Mouse (Mus musculus) lung, embryonic 15.5 days (tissue): ENCODE measurements at regions not wholly inside any gene's neighbourhood (a gene's known extent, or its start where the extent isn't known, plus 50 kb on each side); places are given as distances from the start of the nearest gene placed in this dataset.

Source experiments
- ATAC-seq: fragments of 200-750 bp; cut with Nextera tagmentation; 2 replicates; pipeline ENCODE4 v1.8.0; 2017; ENCODE audit warnings: moderate number of reproducible peaks, borderline replicate concordance; ENCODE audit not compliant: low FRiP score, low TSS enrichment; ENCODE audit errors: extremely low read depth
- H3K27ac ChIP-seq: fragments of 300-500 bp; sonication (generic); 2 replicates; pipeline ENCODE4 v1.5.1; 2015; ENCODE audit warnings: moderate library complexity, mild to moderate bottlenecking, inconsistent platforms
- H3K27me3 ChIP-seq: fragments of 300-500 bp; sonication (generic); 2 replicates; pipeline ENCODE4 v1.6.1; 2015; ENCODE audit warnings: inconsistent platforms
- H3K36me3 ChIP-seq: fragments of 300-500 bp; sonication (generic); 2 replicates; pipeline ENCODE4 v1.6.1; 2015; ENCODE audit warnings: inconsistent platforms
- H3K4me1 ChIP-seq: fragments of 300-500 bp; sonication (generic); 2 replicates; pipeline ENCODE4 v1.6.1; 2015; ENCODE audit warnings: inconsistent platforms
- H3K4me2 ChIP-seq: fragments of 300-500 bp; sonication (generic); 2 replicates; pipeline ENCODE4 v1.6.1; 2015; ENCODE audit warnings: inconsistent platforms, mild to moderate bottlenecking, moderate library complexity
- H3K4me3 ChIP-seq: fragments of 300-500 bp; sonication (generic); 2 replicates; pipeline ENCODE4 v1.5.1; 2015; ENCODE audit warnings: mild to moderate bottlenecking, inconsistent platforms
- H3K9ac ChIP-seq: fragments of 300-500 bp; sonication (generic); 2 replicates; pipeline ENCODE4 v1.6.1; 2015; ENCODE audit warnings: inconsistent platforms
- H3K9me3 ChIP-seq: fragments of 300-500 bp; sonication (generic); 2 replicates; pipeline ENCODE4 v1.6.1; 2016; ENCODE audit warnings: inconsistent platforms
- WGBS: fragments of 180-500 bp; shearing (Covaris S2); methylation state at CpG from one replicate; pipeline ENCODE4 v1.1.7; 2015; 5-methylcytosine and 5-hydroxymethylcytosine counted together

DNA sequence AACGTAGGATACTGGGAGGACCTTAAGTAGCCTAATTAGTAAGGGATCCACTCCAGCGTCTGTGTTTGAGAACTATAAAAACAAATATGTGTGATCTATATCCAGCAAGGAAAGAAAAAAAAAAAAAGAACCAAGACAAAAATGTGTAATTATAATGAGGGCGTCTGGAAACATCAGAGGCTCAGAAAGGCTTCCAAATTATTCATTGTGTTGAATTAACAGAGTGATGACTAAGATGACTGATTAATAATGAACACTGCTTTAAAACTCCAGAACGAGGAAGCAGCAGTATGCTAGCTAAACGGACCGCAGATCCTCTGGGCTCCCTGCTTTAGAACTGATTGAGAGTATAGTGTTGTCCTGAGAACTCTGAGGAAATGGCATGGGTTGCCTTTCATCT, 421.0 kb downstream of the Sorl1 start:
- Histone ChIP-seq H3K9ac (no peak overlapping the region), H3K27me3 (peaks cover 48% of the 10 kb centered on the region), H3K4me3 (no peak overlapping the region), H3K27ac (no peak overlapping the region), H3K4me1 (peaks cover 33% of the 10 kb centered on the region), H3K4me2 (no peak overlapping the region), H3K36me3 (no peaks in the 10 kb centered on the region), H3K9me3 (no peaks in the 10 kb centered on the region)
- 50% methylated on average over 6 of the region's 6 CpGs for WGBS
- no peak for ATAC-seq

DNA sequence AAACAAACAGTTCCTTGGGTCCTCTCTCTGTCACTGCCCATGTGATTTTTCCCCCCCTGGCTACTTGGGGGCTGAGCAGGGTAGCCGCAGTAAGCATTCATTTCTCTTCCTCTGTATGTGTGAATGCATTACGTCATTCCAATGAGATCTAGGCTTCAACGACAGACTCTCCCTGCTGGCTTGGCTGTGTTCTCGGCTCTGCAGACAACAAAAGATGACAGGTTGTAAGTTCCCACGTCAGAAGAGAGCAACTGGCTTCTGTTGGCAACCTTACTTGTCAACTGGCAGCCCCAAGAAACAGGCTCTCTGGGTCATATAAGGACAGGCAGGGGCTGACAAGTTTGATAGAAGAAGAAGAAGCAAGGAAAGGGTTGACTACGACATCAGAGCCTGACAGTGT, 423.4 kb downstream of the Sorl1 start:
- H3K9ac ChIP-seq, result no peak overlapping the region
- H3K4me3 ChIP-seq, result no peak overlapping the region
- ATAC-seq, result no peak
- no peak overlapping the region for H3K27ac ChIP-seq
- no peak overlapping the region for H3K4me2 ChIP-seq
- H3K9me3 ChIP-seq, result no peaks in the 10 kb centered on the region
- peaks cover 28% of the 10 kb centered on the region for H3K4me1 ChIP-seq
- WGBS, result 25% methylated on average over 6 of the region's 6 CpGs
- no peaks in the 10 kb centered on the region for H3K36me3 ChIP-seq
- H3K27me3 ChIP-seq, result peaks cover 39% of the 10 kb centered on the region

- Histone ChIP-seq H3K9me3 (no peaks in the 10 kb centered on the region), H3K4me2 (no peak overlapping the region), H3K4me3 (no peak overlapping the region), H3K27me3 (peaks cover 39% of the 10 kb centered on the region), H3K27ac (no peak overlapping the region), H3K36me3 (no peaks in the 10 kb centered on the region), H3K4me1 (peaks cover 15% of the 10 kb centered on the region), H3K9ac (no peak overlapping the region)
- 67% methylated on average over 4 of the region's 4 CpGs for WGBS
- no peak for ATAC-seq
These were observed 425.1 kb downstream of the Sorl1 start for GRCm38 (mm10) chr9:41699031-41699430.

- WGBS, result 51% methylated on average over 24 of the region's 24 CpGs
- Histone ChIP-seq H3K4me3 (no peak overlapping the region), H3K36me3 (no peaks in the 10 kb centered on the region), H3K4me1 (peaks cover 15% of the 10 kb centered on the region), H3K27ac (no peak overlapping the region), H3K27me3 (peaks cover 30% of the 10 kb centered on the region), H3K9ac (no peak overlapping the region), H3K9me3 (no peaks in the 10 kb centered on the region), H3K4me2 (no peak overlapping the region)
- no peak for ATAC-seq
These were observed 426.3 kb downstream of the Sorl1 start for GRCm38 (mm10) chr9:41697611-41698467.

DNA sequence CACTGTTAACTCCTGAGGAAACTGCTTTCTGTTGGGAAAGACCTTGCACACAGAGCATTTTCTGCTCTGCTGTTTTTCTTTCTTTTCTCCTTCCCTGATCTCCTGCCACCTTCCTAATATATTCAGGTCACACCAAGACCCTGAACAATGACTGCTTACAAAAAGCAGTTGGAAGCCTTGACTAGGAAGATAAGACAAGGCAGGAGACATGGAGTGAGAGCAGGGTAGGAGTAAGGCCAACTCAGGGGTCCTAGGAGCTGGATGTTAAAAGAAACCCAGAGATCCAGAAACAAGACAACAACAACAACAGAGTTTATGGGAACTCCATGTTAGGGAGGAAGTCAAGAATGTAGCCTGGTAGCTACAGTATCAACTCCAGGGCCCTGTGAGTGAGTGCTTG, 426.9 kb downstream of the Sorl1 start:
- H3K9ac ChIP-seq, result no peak overlapping the region
- no peak overlapping the region for H3K4me3 ChIP-seq
- H3K27me3 ChIP-seq, result peaks cover 29% of the 10 kb centered on the region
- H3K4me2 ChIP-seq, result no peak overlapping the region
- ATAC-seq, result no peak
- peaks cover 15% of the 10 kb centered on the region for H3K4me1 ChIP-seq
- H3K27ac ChIP-seq, result no peak overlapping the region
- H3K9me3 ChIP-seq, result no peaks in the 10 kb centered on the region
- no peaks in the 10 kb centered on the region for H3K36me3 ChIP-seq

DNA sequence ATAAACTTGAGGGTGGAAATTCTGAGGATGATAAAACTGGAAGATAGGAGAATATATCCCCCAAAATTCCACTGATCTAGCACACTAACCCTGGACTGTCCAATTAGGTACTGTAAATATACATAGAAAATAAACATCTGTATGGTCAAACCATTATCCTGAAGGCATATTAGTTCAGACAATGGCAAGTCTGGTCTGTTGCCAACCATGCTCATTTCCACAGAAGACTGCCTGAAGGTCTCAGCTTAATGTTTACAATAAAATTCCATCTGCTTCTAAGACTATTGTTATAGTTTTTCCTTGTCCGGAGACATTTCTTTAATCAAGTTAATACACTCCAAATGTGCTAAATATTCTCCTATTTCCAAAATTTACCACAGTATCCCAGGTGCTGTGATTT, 441.2 kb downstream of the Sorl1 start:
- WGBS, result 33% methylated on average over 1 of the region's 1 CpGs
- no peak overlapping the region for H3K9ac ChIP-seq
- no peaks in the 10 kb centered on the region for H3K36me3 ChIP-seq
- H3K4me1 ChIP-seq, result no peaks in the 10 kb centered on the region
- H3K9me3 ChIP-seq, result no peaks in the 10 kb centered on the region
- no peak overlapping the region for H3K4me2 ChIP-seq
- H3K27me3 ChIP-seq, result no peaks in the 10 kb centered on the region
- ATAC-seq, result no peak
- H3K27ac ChIP-seq, result no peak overlapping the region
- no peak overlapping the region for H3K4me3 ChIP-seq

- H3K4me1 ChIP-seq, result no peaks in the 10 kb centered on the region
- H3K4me3 ChIP-seq, result no peak overlapping the region
- no peak for ATAC-seq
- no peak overlapping the region for H3K4me2 ChIP-seq
- H3K36me3 ChIP-seq, result no peaks in the 10 kb centered on the region
- no peak overlapping the region for H3K27ac ChIP-seq
- no peak overlapping the region for H3K9ac ChIP-seq
- 82% methylated on average over 2 of the region's 2 CpGs for WGBS
- H3K9me3 ChIP-seq, result no peaks in the 10 kb centered on the region
- no peaks in the 10 kb centered on the region for H3K27me3 ChIP-seq
These were observed 448.4 kb downstream of the Sorl1 start for GRCm38 (mm10) chr9:41675656-41676055.

DNA sequence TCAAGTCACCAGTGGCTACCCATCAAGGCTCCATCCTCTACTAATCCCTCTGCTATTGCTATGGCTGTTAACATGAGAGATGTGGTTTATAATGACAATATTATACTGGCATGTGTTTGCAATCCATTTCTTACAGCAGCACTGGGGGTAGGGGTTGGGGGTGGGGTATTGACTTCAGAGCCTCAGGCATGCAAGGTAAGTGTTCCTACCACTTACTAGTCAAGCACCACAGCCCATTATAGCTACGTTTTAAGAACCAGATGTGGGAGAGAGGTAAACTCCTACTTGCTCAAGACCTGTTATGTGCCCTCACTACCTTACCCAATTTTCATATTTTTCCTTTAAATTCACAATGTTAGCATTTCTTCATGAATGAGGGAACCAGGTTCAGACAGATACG, 451.1 kb downstream of the Sorl1 start:
- WGBS, result 65% methylated on average over 2 of the region's 2 CpGs

GRCm38 (mm10) chr9:41668741-41669140, 455.4 kb downstream of the Sorl1 start:
- 62% methylated on average over 1 of the region's 1 CpGs for WGBS
- Histone ChIP-seq H3K4me3 (no peak overlapping the region), H3K36me3 (no peaks in the 10 kb centered on the region), H3K9me3 (no peaks in the 10 kb centered on the region), H3K4me1 (peaks cover 9% of the 10 kb centered on the region; the same call in 1 of the 2 replicates), H3K27me3 (no peaks in the 10 kb centered on the region), H3K9ac (no peak overlapping the region), H3K27ac (no peak overlapping the region), H3K4me2 (no peak overlapping the region)
- no peak for ATAC-seq

More for the DNA sequence above, 451.1 kb downstream of the Sorl1 start:
- Histone ChIP-seq H3K27me3 (no peaks in the 10 kb centered on the region), H3K27ac (no peak overlapping the region), H3K4me2 (no peak overlapping the region), H3K9me3 (no peaks in the 10 kb centered on the region), H3K9ac (no peak overlapping the region), H3K4me3 (no peak overlapping the region), H3K36me3 (no peaks in the 10 kb centered on the region), H3K4me1 (no peaks in the 10 kb centered on the region)
- ATAC-seq, result no peak

DNA sequence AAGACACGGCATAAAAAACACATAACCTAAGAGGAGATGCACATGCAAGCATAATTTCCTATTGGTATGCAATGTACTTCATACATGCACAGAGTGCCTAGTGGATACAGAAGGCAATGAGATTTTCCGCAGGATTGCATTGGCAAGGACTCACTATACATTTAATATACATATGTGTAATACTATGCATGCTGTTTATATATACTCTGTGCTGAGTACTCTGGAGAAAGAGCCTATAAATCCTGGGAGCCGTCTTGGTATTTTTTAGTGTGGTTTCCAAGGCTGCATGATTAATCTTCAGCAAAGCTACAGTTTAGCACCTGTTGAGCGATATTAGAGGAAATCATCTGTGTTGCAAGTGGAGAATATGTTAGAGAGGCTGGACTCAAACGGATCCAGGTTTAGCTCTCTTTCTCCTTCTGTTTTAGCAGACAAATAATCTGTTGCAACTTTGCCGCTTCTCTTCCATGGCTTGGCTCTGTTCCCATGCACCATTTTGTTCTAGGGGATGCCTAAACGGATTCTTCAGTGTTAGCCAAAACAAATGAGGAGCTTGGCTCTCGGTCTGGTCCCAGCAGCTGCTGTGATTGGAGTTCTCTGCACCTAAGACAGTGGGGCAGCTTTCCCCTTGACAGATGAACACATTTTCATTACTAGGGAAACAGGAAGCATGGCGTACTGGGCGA, 459.0 kb downstream of the Sorl1 start:
- H3K27ac ChIP-seq, result no peak overlapping the region
- H3K36me3 ChIP-seq, result no peaks in the 10 kb centered on the region
- H3K9ac ChIP-seq, result no peak overlapping the region
- no peak for ATAC-seq
- H3K4me2 ChIP-seq, result no peak overlapping the region
- H3K27me3 ChIP-seq, result no peaks in the 10 kb centered on the region
- peaks cover 9% of the 10 kb centered on the region; the same call in 1 of the 2 replicates for H3K4me1 ChIP-seq
- H3K4me3 ChIP-seq, result no peak overlapping the region
- WGBS, result 57% methylated on average over 10 of the region's 10 CpGs
- no peaks in the 10 kb centered on the region for H3K9me3 ChIP-seq

GRCm38 (mm10) chr9:41660576-41660975, 463.5 kb downstream of the Sorl1 start:
- no peak for ATAC-seq
- WGBS, result 88% methylated on average over 5 of the region's 5 CpGs
- no peak overlapping the region for H3K9ac ChIP-seq

GRCm38 (mm10) chr9:41660011-41660410, 464.1 kb downstream of the Sorl1 start:
- no peak for ATAC-seq
- no peaks in the 10 kb centered on the region for H3K27me3 ChIP-seq
- no peak overlapping the region for H3K4me3 ChIP-seq
- 0 out of 2 replicates have a peak, but pooled peaks cover 2% of the 10 kb centered on the region for H3K4me1 ChIP-seq
- no peaks in the 10 kb centered on the region for H3K9me3 ChIP-seq
- 31% methylated on average over 5 of the region's 5 CpGs for WGBS
- no peak overlapping the region for H3K27ac ChIP-seq
- no peak overlapping the region for H3K9ac ChIP-seq
- no peak overlapping the region for H3K4me2 ChIP-seq
- no peaks in the 10 kb centered on the region for H3K36me3 ChIP-seq

More at GRCm38 (mm10) chr9:41660576-41660975, 463.5 kb downstream of the Sorl1 start:
- Histone ChIP-seq H3K4me2 (no peak overlapping the region), H3K4me1 (peaks cover 7% of the 10 kb centered on the region; the same call in 1 of the 2 replicates), H3K36me3 (no peaks in the 10 kb centered on the region), H3K27ac (no peak overlapping the region), H3K27me3 (no peaks in the 10 kb centered on the region), H3K9me3 (no peaks in the 10 kb centered on the region), H3K4me3 (no peak overlapping the region)
